Mouse (Mus musculus) neural tube, postnatal 0 days (tissue): Measurements from ENCODE around the gene Ceacam9. TPM values are rescaled to one million over a fixed set of nuclear protein-coding genes. Genes with fewer than 3 reads are reported as not detected.

ENCODE experiments used
- polyA plus RNA-seq: library from polyadenylated mRNA; unstranded; fragments of >200 nt; fragmentation: Nextera tagmentation; extraction: Ambion mirVana; gene quantifications from 2 replicates; pipeline ENCODE4 v1.2.1, GENCODE M21; 2015

Ceacam9 gene
- 0.33 and 0.57 TPM in 2 replicates for polyA plus RNA-seq

GRCm38 (mm10) chr7:16721629-16722028 is at the start of gene Ceacam9:
Gene Ceacam9, plus strand, starts transcription at chr7:16721929.

DNA sequence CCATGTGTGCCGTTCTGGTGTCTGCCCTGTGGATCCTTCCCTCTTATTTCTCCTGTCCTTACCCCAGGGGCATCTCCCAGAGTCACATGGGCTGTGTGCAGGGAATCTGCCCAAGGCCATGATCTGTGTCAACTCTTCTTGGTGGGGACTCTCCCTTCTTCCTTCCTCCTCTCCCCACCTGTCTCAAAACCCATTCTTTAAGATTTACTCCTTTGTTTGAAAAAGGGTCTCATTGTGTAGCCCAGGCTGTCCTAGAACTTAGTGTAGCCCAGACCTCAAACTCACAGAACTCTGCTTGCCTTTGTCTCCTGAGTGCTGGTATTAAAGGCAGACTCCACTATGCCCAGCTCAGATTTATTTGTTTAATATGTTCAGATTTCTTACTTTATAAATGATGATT is 46.1 kb upstream of the Ceacam9 start, which contains the start of gene Ceacam15:
Gene Ceacam15, minus strand, starts transcription at position 101 of the 400 bp plus-strand sequence.

DNA sequence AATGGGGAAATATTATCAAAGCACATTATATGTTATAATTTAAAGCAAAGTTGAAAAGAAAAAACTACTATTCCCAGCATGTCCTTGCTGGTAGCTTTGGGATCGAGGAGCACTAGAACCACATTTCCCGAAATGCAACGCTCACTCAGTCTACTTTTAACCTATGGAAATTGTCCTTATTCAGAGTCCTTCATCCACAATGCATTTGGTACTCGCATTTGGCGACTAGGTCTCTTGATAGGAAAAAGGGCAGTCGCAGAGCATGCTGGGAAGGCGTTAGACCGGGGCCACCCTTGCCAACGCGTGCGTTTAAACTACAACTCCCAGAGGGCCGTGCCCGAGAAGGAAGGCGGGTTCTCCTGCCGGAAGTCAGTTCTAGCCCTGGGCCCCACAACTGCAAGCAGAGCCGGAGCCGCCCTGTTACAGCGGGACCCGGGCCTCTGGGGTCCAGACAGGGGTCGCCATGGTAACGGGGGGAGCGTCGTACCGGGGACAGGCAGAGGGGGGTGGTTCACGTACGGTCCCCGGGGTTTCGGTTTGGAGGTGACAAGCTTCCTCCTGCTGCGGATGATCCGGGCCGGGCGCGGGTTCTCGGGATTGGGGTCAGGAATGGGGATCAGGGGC is 16.5 kb downstream of the Ceacam9 start, which contains the start of gene Ap2s1:
Gene Ap2s1, plus strand, starts transcription at position 338 of the 624 bp plus-strand sequence.

Other genes starting within 250 kb of the Ceacam9 start
- 6.7 and 7.6 TPM in 2 replicates for gene Npas1, start 244.2 kb upstream of the Ceacam9 start, polyA plus RNA-seq
- gene Arhgap35, start 106.9 kb upstream of the Ceacam9 start, polyA plus RNA-seq: 23.5 and 25.8 TPM in 2 replicates
- 0.25 TPM in 1 of 2 replicates, not detected in the other for gene Ceacam15, start 46.2 kb upstream of the Ceacam9 start, polyA plus RNA-seq
- gene Ap2s1, start 16.5 kb downstream of the Ceacam9 start, polyA plus RNA-seq: 513 and 574 TPM in 2 replicates
- 8.7 and 10.1 TPM in 2 replicates for gene Slc1a5, start 59.4 kb downstream of the Ceacam9 start, polyA plus RNA-seq
- 121 and 149 TPM in 2 replicates for gene Strn4, start 94.0 kb downstream of the Ceacam9 start, polyA plus RNA-seq
- 43.6 and 49.7 TPM in 2 replicates for gene Fkrp, start 94.8 kb downstream of the Ceacam9 start, polyA plus RNA-seq
- gene Prkd2, start 121.0 kb downstream of the Ceacam9 start, polyA plus RNA-seq: 5.4 and 6.6 TPM in 2 replicates
- 11.2 and 15.7 TPM in 2 replicates for gene Dact3, start 153.4 kb downstream of the Ceacam9 start, polyA plus RNA-seq
- 1.5 and 1.8 TPM in 2 replicates for gene Gng8, start 169.9 kb downstream of the Ceacam9 start, polyA plus RNA-seq
- 0.37 TPM in 1 of 2 replicates, not detected in the other for gene Ptgir, start 184.6 kb downstream of the Ceacam9 start, polyA plus RNA-seq
- gene Calm3, start 202.2 kb downstream of the Ceacam9 start, polyA plus RNA-seq: 389 and 426 TPM in 2 replicates
- gene Pnmal2, start 222.8 kb downstream of the Ceacam9 start, polyA plus RNA-seq: 148 and 154 TPM in 2 replicates
- gene Pnmal1, start 237.8 kb downstream of the Ceacam9 start, polyA plus RNA-seq: 40.6 and 46.3 TPM in 2 replicates